Mouse (Mus musculus): ENCODE measurements at regions not wholly inside any gene's neighbourhood (a gene's known extent, or its start where the extent isn't known, plus 50 kb on each side); places are given as distances from the start of the nearest gene placed in this dataset.

- TF ChIP-seq TCF12 (IDR thresholded peaks at IDR 0.05; ENCODE audit: insufficient read depth, poor library complexity, severe bottlenecking) (no peak), MAX (IDR thresholded peaks at IDR 0.05; ENCODE audit: low read depth) (no peak), USF1 (IDR thresholded peaks at IDR 0.05; ENCODE audit: low read depth) (no peak), POLR2A (IDR thresholded peaks at IDR 0.05; ENCODE audit: insufficient read length, low read depth) (no peak), SRF (IDR thresholded peaks at IDR 0.05; ENCODE audit: control insufficient read depth, insufficient read length, low read depth) (no peak), MYOD1 (IDR thresholded peaks at IDR 0.05; ENCODE audit: control insufficient read depth in 1 of 3, insufficient read length in 2 of 3, low read depth in 2 of 3) (no peak), E2F4 (IDR thresholded peaks at IDR 0.05; ENCODE audit: insufficient read depth) (no peak), TCF3 (IDR thresholded peaks at IDR 0.05; ENCODE audit: insufficient read length, low read depth) (no peak), REST (IDR thresholded peaks at IDR 0.05; ENCODE audit: insufficient read depth, insufficient read length) (no peak), POLR2AphosphoS2 (IDR thresholded peaks at IDR 0.05; ENCODE audit: insufficient read length, low read depth) (no peak), CEBPB (IDR thresholded peaks at IDR 0.05; ENCODE audit: insufficient read depth, poor library complexity, severe bottlenecking) (no peak), MYOG (IDR thresholded peaks at IDR 0.05; ENCODE audit: control insufficient read depth in 1 of 3, insufficient read depth in 1 of 3, insufficient read length in 2 of 3, low read depth in 2 of 3) (no peak)
These were observed 1321.4 kb downstream of the Zfp704 start for GRCm38 (mm10) chr3:8288437-8288836.

Measured in myocyte (in vitro differentiated cells).